Mouse (Mus musculus) testis, adult 2 months (tissue): Measurements from ENCODE around the gene Twsg1. TPM values are rescaled to one million over a fixed set of nuclear protein-coding genes. Genes with fewer than 3 reads are reported as not detected.

Source experiments
- H3K27ac ChIP-seq: fragments of 200-500 bp; 2 replicates; pipeline ENCODE4 v1.5.1; 2012; ENCODE audit warnings: low read depth, low read length; ENCODE audit not compliant: control insufficient read depth, insufficient read depth
- H3K27me3 ChIP-seq: fragments of 200-500 bp; 2 replicates; pipeline ENCODE4 v1.6.1; 2012; ENCODE audit warnings: mild to moderate bottlenecking, low read length, moderate library complexity; ENCODE audit not compliant: control insufficient read depth, insufficient read depth
- H3K36me3 ChIP-seq: fragments of 200-500 bp; 2 replicates; pipeline ENCODE4 v1.6.1; 2012; ENCODE audit warnings: mild to moderate bottlenecking, low read length; ENCODE audit not compliant: control insufficient read depth, insufficient read depth
- H3K4me1 ChIP-seq: fragments of 200-500 bp; 2 replicates; pipeline ENCODE4 v1.6.1; 2012; ENCODE audit warnings: low read length; ENCODE audit not compliant: control insufficient read depth, insufficient read depth
- H3K4me3 ChIP-seq: fragments of 200-500 bp; 2 replicates; pipeline ENCODE4 v1.5.1; 2012; ENCODE audit warnings: low read depth, mild to moderate bottlenecking, low read length, moderate library complexity, mixed read lengths; ENCODE audit not compliant: control insufficient read depth
- CTCF ChIP-seq: fragments of 200-500 bp; IDR thresholded peaks from 2 replicates; pipeline ENCODE4 v1.5.1; 2012; ENCODE audit warnings: low read depth, mild to moderate bottlenecking, inconsistent platforms, low read length, moderate library complexity; ENCODE audit not compliant: control insufficient read depth, insufficient read depth, insufficient replicate concordance
- POLR2A ChIP-seq: fragments of 200-500 bp; IDR thresholded peaks from 2 replicates; pipeline ENCODE4 v1.6.1; 2012; ENCODE audit warnings: low read depth, mild to moderate bottlenecking, inconsistent platforms, low read length, moderate library complexity; ENCODE audit not compliant: control insufficient read depth
- polyA plus RNA-seq: library from polyadenylated mRNA; depleted of rRNA; stranded (reverse); fragments of >200 nt; gene quantifications from 2 replicates; pipeline ENCODE4 v1.2.3, GENCODE M21; 2012

The Twsg1 gene
- polyA plus RNA-seq, 1 experiment: 6.8 TPM

GRCm38 (mm10) chr17:65905241-65905640, 45.8 kb downstream of the Twsg1 start:
- TF ChIP-seq CTCF (no peak), POLR2A (peak; percentile 54; the same call in 1 of the 2 replicates)
- peak overlapping the region; percentile 91 for H3K4me3 ChIP-seq
- peak overlapping the region; percentile 95 for H3K27ac ChIP-seq
- peaks cover 12% of the 10 kb centered on the region for H3K4me1 ChIP-seq
- no peaks in the 10 kb centered on the region for H3K27me3 ChIP-seq
- no peaks in the 10 kb centered on the region for H3K36me3 ChIP-seq

GRCm38 (mm10) chr17:65903826-65904225, 47.2 kb downstream of the Twsg1 start:
- Histone ChIP-seq H3K4me3 (no peak overlapping the region; the same call in 1 of the 2 replicates), H3K27me3 (no peaks in the 10 kb centered on the region), H3K36me3 (no peaks in the 10 kb centered on the region), H3K4me1 (peaks cover 12% of the 10 kb centered on the region), H3K27ac (no peak overlapping the region)
- TF ChIP-seq POLR2A (no peak), CTCF (no peak)

- no peaks in the 10 kb centered on the region for H3K36me3 ChIP-seq
- no peak overlapping the region for H3K4me3 ChIP-seq
- peaks cover 12% of the 10 kb centered on the region for H3K4me1 ChIP-seq
- TF ChIP-seq CTCF (no peak), POLR2A (no peak)
- H3K27me3 ChIP-seq: no peaks in the 10 kb centered on the region
- H3K27ac ChIP-seq: no peak overlapping the region
Observed at GRCm38 (mm10) chr17:65903011-65903410, 48.0 kb downstream of the Twsg1 start.

GRCm38 (mm10) chr17:65902281-65902680, 48.7 kb downstream of the Twsg1 start:
- Histone ChIP-seq H3K4me1 (peaks cover 12% of the 10 kb centered on the region), H3K27ac (no peak overlapping the region), H3K4me3 (no peak overlapping the region), H3K27me3 (no peaks in the 10 kb centered on the region), H3K36me3 (no peaks in the 10 kb centered on the region)
- no peak for TF ChIP-seq CTCF
- no peak for TF ChIP-seq POLR2A

- Histone ChIP-seq H3K27me3 (no peaks in the 10 kb centered on the region), H3K4me1 (no peaks in the 10 kb centered on the region), H3K4me3 (no peak overlapping the region), H3K36me3 (no peaks in the 10 kb centered on the region), H3K27ac (no peak overlapping the region)
- TF ChIP-seq POLR2A (no peak), CTCF (no peak)
Observed at GRCm38 (mm10) chr17:65896016-65896415, 55.0 kb downstream of the Twsg1 start.

GRCm38 (mm10) chr17:65889476-65889875, 61.5 kb downstream of the Twsg1 start:
- Histone ChIP-seq H3K27ac (no peak overlapping the region), H3K4me1 (peaks cover 12% of the 10 kb centered on the region), H3K4me3 (no peak overlapping the region), H3K36me3 (no peaks in the 10 kb centered on the region), H3K27me3 (no peaks in the 10 kb centered on the region)
- TF ChIP-seq CTCF (no peak), POLR2A (no peak)

- peaks cover 12% of the 10 kb centered on the region for H3K4me1 ChIP-seq
- peak overlapping the region; percentile 89 for H3K27ac ChIP-seq
- H3K4me3 ChIP-seq: no peak overlapping the region
- H3K36me3 ChIP-seq: no peaks in the 10 kb centered on the region
- TF ChIP-seq POLR2A: no peak
- TF ChIP-seq CTCF: no peak
- H3K27me3 ChIP-seq: no peaks in the 10 kb centered on the region
Observed at GRCm38 (mm10) chr17:65886571-65886970, 64.5 kb downstream of the Twsg1 start.
